Mouse (Mus musculus): Measurements from ENCODE around the gene Paxip1. TPM values are rescaled to one million over a fixed set of nuclear protein-coding genes. Genes with fewer than 3 reads are reported as not detected.

Paxip1 gene
- total and polyA plus RNA-seq, 3 experiments = 59.2 to 480 (median 151) TPM

DNA sequence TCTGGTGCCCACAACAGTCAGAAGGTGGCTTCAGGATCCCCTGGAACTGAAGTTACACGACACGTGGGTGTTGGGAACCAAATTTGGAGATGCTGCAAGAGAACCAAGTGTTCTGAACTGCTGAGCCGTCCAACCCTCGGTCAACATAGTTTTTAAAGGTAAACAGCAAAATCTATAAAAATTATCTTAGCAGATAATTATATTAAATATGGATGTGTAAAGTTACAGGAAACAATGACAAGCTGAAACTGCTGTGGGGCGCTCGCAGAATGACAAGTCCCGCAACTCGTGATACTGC, 631 bp upstream of the Paxip1 start:
- Histone ChIP-seq H3K4me1 (ENCODE audit: control insufficient read depth in 1 of 2, insufficient read depth in 2 of 2, low read length in 2 of 2) (peaks cover 2 to 21% of the 10 kb centered on the region in 2 experiments; a peak in 2 of 4 replicates), H3K27ac (ENCODE audit: control insufficient read depth, low read depth, low read length) (peak overlapping the region; percentile 81), H3K79me2 (ENCODE audit: control insufficient read depth, insufficient read depth, low read length, poor library complexity) (peaks cover 34% of the 10 kb centered on the region), H3K9ac (ENCODE audit: control insufficient read depth, low read depth, low read length, poor library complexity, severe bottlenecking) (peak overlapping the region; percentile 79), H3K4me3 (ENCODE audit: control insufficient read depth in 1 of 2, insufficient read depth in 1 of 2, low read depth in 2 of 2, low read length in 2 of 2) (peak overlapping the region; percentile 66 to 72), H3K27me3 (ENCODE audit: control insufficient read depth in 1 of 2, insufficient read depth in 2 of 2, low read length in 2 of 2) (0 out of 4 replicates have a peak, but pooled peaks cover 0 to 1% of the 10 kb centered on the region in 2 experiments), H3K9me3 (replicated peaks; ENCODE audit: insufficient read depth, low read length) (no peaks in the 10 kb centered on the region), H3K36me3 (ENCODE audit: control insufficient read depth in 1 of 2, insufficient read depth in 2 of 2, low read length in 2 of 2) (peaks cover 16 to 23% of the 10 kb centered on the region in 2 experiments)
- no peak for DNase-seq (ENCODE audit: low read depth, low spot score)
- TF ChIP-seq KAT2A (conservative IDR thresholded peaks at IDR 0.05; ENCODE audit: low read depth, low read length) (0 out of 2 replicates have a peak, but pooled peaks have one; percentile 16), ELF1 (IDR thresholded peaks at IDR 0.05; ENCODE audit: low read depth, low read length) (no peak), MAX (IDR thresholded peaks at IDR 0.05; ENCODE audit: low read length) (peak; percentile 24), BHLHE40 (IDR thresholded peaks at IDR 0.05; ENCODE audit: borderline replicate concordance, low read depth, low read length) (0 out of 2 replicates have a peak, but pooled peaks have one; percentile 4), MYC (IDR thresholded peaks at IDR 0.05; ENCODE audit: low read depth, low read length) (peak; percentile 80), SIN3A (IDR thresholded peaks at IDR 0.05; ENCODE audit: low read length) (peak; percentile 28), TCF12 (IDR thresholded peaks at IDR 0.05; ENCODE audit: low read depth, low read length) (no peak), USF1 (IDR thresholded peaks at IDR 0.05; ENCODE audit: low read depth, low read length) (no peak), ZKSCAN1 (IDR thresholded peaks at IDR 0.05; ENCODE audit: low read depth, low read length) (no peak)

- H3K4me3 ChIP-seq (ENCODE audit: control insufficient read depth in 1 of 2, insufficient read depth in 1 of 2, low read depth in 2 of 2, low read length in 2 of 2) = peak overlapping the region; percentile 72 to 90
- peak; percentile 74; the same call in 1 of the 2 replicates for TF ChIP-seq UBTF (IDR thresholded peaks at IDR 0.05; ENCODE audit: borderline replicate concordance, insufficient read depth, low read depth, low read length)
- no peak for TF ChIP-seq BHLHE40 (IDR thresholded peaks at IDR 0.05; ENCODE audit: borderline replicate concordance, low read depth, low read length)
- 0 out of 4 replicates have a peak, but pooled peaks cover 0 to 1% of the 10 kb centered on the region in 2 experiments for H3K27me3 ChIP-seq (ENCODE audit: control insufficient read depth in 1 of 2, insufficient read depth in 2 of 2, low read length in 2 of 2)
- no peaks in the 10 kb centered on the region for H3K9me3 ChIP-seq (replicated peaks; ENCODE audit: insufficient read depth, low read length)
- peaks cover 34% of the 10 kb centered on the region for H3K79me2 ChIP-seq (ENCODE audit: control insufficient read depth, insufficient read depth, low read length, poor library complexity)
- H3K36me3 ChIP-seq (ENCODE audit: control insufficient read depth in 1 of 2, insufficient read depth in 2 of 2, low read length in 2 of 2) = peaks cover 23 to 25% of the 10 kb centered on the region in 2 experiments
- peak overlapping the region; percentile 90 for H3K27ac ChIP-seq (ENCODE audit: control insufficient read depth, low read depth, low read length)
- no peak for DNase-seq (ENCODE audit: low read depth, low spot score)
- H3K4me1 ChIP-seq (ENCODE audit: control insufficient read depth in 1 of 2, insufficient read depth in 2 of 2, low read length in 2 of 2) = peaks cover 2 to 21% of the 10 kb centered on the region in 2 experiments; a peak in 2 of 4 replicates
- peak overlapping the region; percentile 91 for H3K9ac ChIP-seq (ENCODE audit: control insufficient read depth, low read depth, low read length, poor library complexity, severe bottlenecking)
Measured at GRCm38 (mm10) chr5:27790910-27791288, 592 bp downstream of the Paxip1 start.

- peak overlapping the region; percentile 72 to 90 for H3K4me3 ChIP-seq (ENCODE audit: control insufficient read depth in 1 of 2, insufficient read depth in 1 of 2, low read depth in 2 of 2, low read length in 2 of 2)
Measured at GRCm38 (mm10) chr5:27790086-27790909, 1.2 kb downstream of the Paxip1 start.

More at GRCm38 (mm10) chr5:27790086-27790909, 1.2 kb downstream of the Paxip1 start:
- peaks cover 34% of the 10 kb centered on the region for H3K79me2 ChIP-seq (ENCODE audit: control insufficient read depth, insufficient read depth, low read length, poor library complexity)
- peaks cover 2 to 21% of the 10 kb centered on the region in 2 experiments; a peak in 2 of 4 replicates for H3K4me1 ChIP-seq (ENCODE audit: control insufficient read depth in 1 of 2, insufficient read depth in 2 of 2, low read length in 2 of 2)
- H3K9me3 ChIP-seq (replicated peaks; ENCODE audit: insufficient read depth, low read length) = no peaks in the 10 kb centered on the region
- DNase-seq (ENCODE audit: low read depth, low spot score) = peak; percentile 58
- no peaks in the 10 kb centered on the region for H3K27me3 ChIP-seq (ENCODE audit: control insufficient read depth in 1 of 2, insufficient read depth in 2 of 2, low read length in 2 of 2)
- H3K27ac ChIP-seq (ENCODE audit: control insufficient read depth, low read depth, low read length) = peak overlapping the region; percentile 90
- peaks cover 23 to 29% of the 10 kb centered on the region in 2 experiments for H3K36me3 ChIP-seq (ENCODE audit: control insufficient read depth in 1 of 2, insufficient read depth in 2 of 2, low read length in 2 of 2)
- H3K9ac ChIP-seq (ENCODE audit: control insufficient read depth, low read depth, low read length, poor library complexity, severe bottlenecking) = peak overlapping the region; percentile 91
- TF ChIP-seq SIN3A (IDR thresholded peaks at IDR 0.05; ENCODE audit: low read length) = peak; percentile 12; the same call in 1 of the 2 replicates
- no peak for TF ChIP-seq USF2 (IDR thresholded peaks at IDR 0.05; ENCODE audit: borderline replicate concordance in 1 of 2, insufficient read depth in 1 of 2, low read depth in 1 of 2, low read length in 2 of 2)
